Mouse (Mus musculus): ENCODE results near the gene Gclm. TPM values are rescaled to one million over a fixed set of nuclear protein-coding genes. Genes with fewer than 3 reads are reported as not detected.

Gclm gene
- polyA plus RNA-seq (2014; fragmentation: Nextera tagmentation; extraction: Ambion mirVana): 52.3 and 53.6 TPM in 2 replicates

DNA sequence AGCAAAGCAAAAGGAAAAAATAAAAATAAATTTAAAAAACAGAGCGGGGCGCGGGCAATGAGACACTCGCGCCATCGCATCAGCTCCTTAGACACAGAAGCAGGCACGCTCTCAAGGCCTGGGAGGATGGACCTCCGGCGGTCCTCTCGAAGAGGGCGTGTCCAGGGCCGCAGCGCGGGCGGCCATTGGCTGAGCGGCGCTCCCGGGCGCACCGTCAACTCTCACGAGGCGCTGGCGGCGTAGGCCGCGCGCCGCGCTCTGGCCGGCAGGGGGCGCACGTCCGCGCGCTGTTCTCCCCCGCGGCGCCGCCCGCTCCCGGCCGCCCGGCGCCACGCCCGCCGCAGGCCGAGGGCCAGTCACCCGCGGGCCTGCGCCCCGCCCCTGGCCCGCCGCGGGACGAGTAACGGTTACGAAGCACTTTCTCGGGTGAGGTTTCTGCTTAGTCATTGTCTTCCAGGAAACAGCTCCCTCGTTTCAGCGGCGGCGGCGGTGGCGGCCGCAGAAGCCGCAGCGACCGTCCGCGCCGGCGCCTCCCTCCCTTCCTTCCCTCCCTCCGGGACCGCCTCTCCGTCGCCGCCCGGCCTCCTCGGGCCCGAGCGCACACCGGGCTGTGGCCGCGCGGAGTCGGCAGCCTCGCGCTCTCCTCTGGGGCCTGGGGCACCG lies at the start of gene Gclm:
Gclm (plus strand) TSS at position 343 of the 663 bp plus-strand sequence.
- Histone ChIP-seq H3K27me3 (ENCODE audit: control insufficient read depth, insufficient read depth, low read length) (no peaks in the 10 kb centered on the region), H3K4me1 (replicated peaks; ENCODE audit: control insufficient read depth, insufficient read depth, low read length) (peaks cover 2% of the 10 kb centered on the region; the same call in 1 of the 2 replicates), H3K9me3 (ENCODE audit: control insufficient read depth, low read length) (no peaks in the 10 kb centered on the region), H3K9ac (ENCODE audit: low read depth, low read length) (peak within 1 kb of the TSS; percentile 88), H3K27ac (ENCODE audit: low read depth, low read length) (peak within 1 kb of the TSS; percentile 88), H3K4me2 (replicated peaks; ENCODE audit: low read depth, low read length) (peak within 1 kb of the TSS; percentile 77), H3K4me3 (ENCODE audit: low read depth, low read length) (peak within 1 kb of the TSS; percentile 84), H3K36me3 (ENCODE audit: control insufficient read depth, insufficient read depth, low read length) (no peaks in the 10 kb centered on the region)
- DNase-seq (ENCODE audit: low spot score): peak; percentile 98
- ATAC-seq (ENCODE audit: low FRiP score): peak; percentile 99
- WGBS: under 1% methylated on average over 63 of the region's 90 CpGs

DNA sequence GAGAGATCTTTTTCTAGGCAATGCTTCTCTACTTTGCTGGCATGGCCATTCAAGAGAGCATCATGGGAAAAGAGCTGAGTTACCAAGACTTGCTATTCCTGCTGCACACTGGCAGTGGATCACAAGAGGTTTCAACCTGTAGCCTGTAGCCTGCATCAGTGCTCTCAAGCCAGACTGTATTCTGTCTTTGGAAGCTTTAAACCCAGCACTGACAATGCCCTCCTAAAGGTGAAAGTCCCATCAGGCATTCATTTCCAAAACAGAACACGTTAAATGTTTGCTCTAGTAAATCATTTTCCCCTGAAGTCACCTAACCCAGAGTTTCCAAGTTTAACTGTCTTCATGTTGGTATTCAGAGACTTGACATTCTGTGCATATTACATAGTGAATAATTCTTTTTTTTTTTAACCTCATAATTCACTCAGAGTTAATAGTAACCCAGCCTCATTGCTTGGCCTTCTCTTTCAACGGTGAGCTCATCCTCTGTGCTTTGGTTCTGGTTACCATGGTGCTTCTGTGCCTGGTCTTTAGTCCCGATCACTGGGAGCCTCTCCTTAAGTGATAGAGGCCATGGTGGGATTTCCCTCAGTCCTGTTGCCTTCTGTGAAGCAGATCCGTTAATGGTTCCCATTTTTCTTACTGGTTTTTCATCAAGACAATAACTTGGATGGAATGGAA lies 48.6 kb upstream of the Gclm start:
- Histone ChIP-seq H3K4me3 (ENCODE audit: low read depth, low read length) (no peak overlapping the region), H3K27me3 (ENCODE audit: control insufficient read depth, insufficient read depth, low read length) (no peaks in the 10 kb centered on the region), H3K9me3 (ENCODE audit: control insufficient read depth, low read length) (no peaks in the 10 kb centered on the region), H3K9ac (ENCODE audit: low read depth, low read length) (no peak overlapping the region), H3K4me2 (replicated peaks; ENCODE audit: low read depth, low read length) (no peak overlapping the region), H3K27ac (ENCODE audit: low read depth, low read length) (no peak overlapping the region), H3K4me1 (replicated peaks; ENCODE audit: control insufficient read depth, insufficient read depth, low read length) (no peaks in the 10 kb centered on the region), H3K36me3 (ENCODE audit: control insufficient read depth, insufficient read depth, low read length) (no peaks in the 10 kb centered on the region)
- WGBS: 80% methylated on average over 4 of the region's 4 CpGs
- ATAC-seq (ENCODE audit: low FRiP score) (no peak), DNase-seq (ENCODE audit: low spot score) (no peak)

DNA sequence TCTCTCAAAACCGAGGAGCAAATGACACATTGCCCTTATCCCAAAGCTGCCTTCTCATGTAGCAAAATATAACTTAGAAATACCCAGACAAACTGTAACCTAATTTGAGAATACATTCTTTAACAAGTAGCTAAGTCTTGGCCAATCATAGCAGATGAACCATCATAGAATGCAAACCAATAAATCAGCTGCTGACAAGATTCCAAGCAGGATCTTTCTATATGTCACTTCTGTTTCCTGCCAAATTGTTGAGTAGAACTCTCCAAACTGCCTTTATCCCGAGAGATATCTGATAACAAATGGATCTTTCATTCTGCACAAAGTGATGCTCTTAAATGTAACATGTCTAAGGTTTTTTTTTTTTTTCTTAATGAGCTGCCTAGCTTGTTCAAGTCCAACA lies 46.8 kb upstream of the Gclm start:
- no peaks in the 10 kb centered on the region for H3K36me3 ChIP-seq (ENCODE audit: control insufficient read depth, insufficient read depth, low read length)
- no peak overlapping the region for H3K4me2 ChIP-seq (replicated peaks; ENCODE audit: low read depth, low read length)
- no peaks in the 10 kb centered on the region for H3K9me3 ChIP-seq (ENCODE audit: control insufficient read depth, low read length)
- H3K4me1 ChIP-seq (replicated peaks; ENCODE audit: control insufficient read depth, insufficient read depth, low read length): no peaks in the 10 kb centered on the region
- DNase-seq (ENCODE audit: low spot score) (no peak), ATAC-seq (ENCODE audit: low FRiP score) (no peak)
- H3K4me3 ChIP-seq (ENCODE audit: low read depth, low read length): no peak overlapping the region
- no peak overlapping the region for H3K9ac ChIP-seq (ENCODE audit: low read depth, low read length)
- 83% methylated on average over 2 of the region's 2 CpGs for WGBS
- no peaks in the 10 kb centered on the region for H3K27me3 ChIP-seq (ENCODE audit: control insufficient read depth, insufficient read depth, low read length)
- H3K27ac ChIP-seq (ENCODE audit: low read depth, low read length): no peak overlapping the region

DNA sequence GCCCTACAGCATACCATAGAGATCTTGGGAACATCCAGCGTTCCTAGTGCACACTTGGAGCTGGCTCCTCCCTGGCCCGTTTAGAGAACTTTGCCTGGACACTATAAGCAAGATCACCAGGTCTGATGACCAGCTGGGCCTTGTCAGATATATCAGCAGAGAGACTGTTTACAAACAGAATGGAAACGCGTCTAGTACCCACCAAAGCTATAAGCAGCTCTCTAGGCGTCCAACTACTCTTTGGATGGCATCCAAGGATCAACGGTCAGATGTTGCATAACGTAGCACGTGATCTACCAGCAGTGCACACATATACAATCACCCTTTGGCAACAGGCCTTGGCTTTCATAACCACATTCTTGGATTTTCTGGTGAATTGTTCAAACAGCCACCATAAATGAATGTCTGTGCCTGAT lies 46.4 kb upstream of the Gclm start:
- Histone ChIP-seq H3K27me3 (ENCODE audit: control insufficient read depth, insufficient read depth, low read length) (no peaks in the 10 kb centered on the region), H3K27ac (ENCODE audit: low read depth, low read length) (no peak overlapping the region), H3K9ac (ENCODE audit: low read depth, low read length) (no peak overlapping the region), H3K9me3 (ENCODE audit: control insufficient read depth, low read length) (no peaks in the 10 kb centered on the region), H3K4me1 (replicated peaks; ENCODE audit: control insufficient read depth, insufficient read depth, low read length) (no peaks in the 10 kb centered on the region), H3K4me2 (replicated peaks; ENCODE audit: low read depth, low read length) (no peak overlapping the region), H3K36me3 (ENCODE audit: control insufficient read depth, insufficient read depth, low read length) (no peaks in the 10 kb centered on the region), H3K4me3 (ENCODE audit: low read depth, low read length) (no peak overlapping the region)
- 93% methylated on average over 8 of the region's 8 CpGs for WGBS
- no peak for DNase-seq (ENCODE audit: low spot score)
- no peak for ATAC-seq (ENCODE audit: low FRiP score)

GRCm38 (mm10) chr3:122199600-122199999 lies 45.8 kb upstream of the Gclm start:
- H3K9me3 ChIP-seq (ENCODE audit: control insufficient read depth, low read length): no peaks in the 10 kb centered on the region
- no peak overlapping the region for H3K4me3 ChIP-seq (ENCODE audit: low read depth, low read length)
- no peaks in the 10 kb centered on the region for H3K27me3 ChIP-seq (ENCODE audit: control insufficient read depth, insufficient read depth, low read length)
- no peaks in the 10 kb centered on the region for H3K36me3 ChIP-seq (ENCODE audit: control insufficient read depth, insufficient read depth, low read length)
- ATAC-seq (ENCODE audit: low FRiP score): no peak
- no peaks in the 10 kb centered on the region for H3K4me1 ChIP-seq (replicated peaks; ENCODE audit: control insufficient read depth, insufficient read depth, low read length)
- WGBS: 78% methylated on average over 4 of the region's 4 CpGs
- DNase-seq (ENCODE audit: low spot score): no peak
- no peak overlapping the region for H3K27ac ChIP-seq (ENCODE audit: low read depth, low read length)
- H3K9ac ChIP-seq (ENCODE audit: low read depth, low read length): no peak overlapping the region
- no peak overlapping the region for H3K4me2 ChIP-seq (replicated peaks; ENCODE audit: low read depth, low read length)

- H3K27ac ChIP-seq (ENCODE audit: low read depth, low read length): no peak overlapping the region
- no peak overlapping the region for H3K4me2 ChIP-seq (replicated peaks; ENCODE audit: low read depth, low read length)
- H3K27me3 ChIP-seq (ENCODE audit: control insufficient read depth, insufficient read depth, low read length): no peaks in the 10 kb centered on the region
- H3K36me3 ChIP-seq (ENCODE audit: control insufficient read depth, insufficient read depth, low read length): no peaks in the 10 kb centered on the region
- no peak overlapping the region for H3K4me3 ChIP-seq (ENCODE audit: low read depth, low read length)
- H3K4me1 ChIP-seq (replicated peaks; ENCODE audit: control insufficient read depth, insufficient read depth, low read length): no peaks in the 10 kb centered on the region
- WGBS: 81% methylated on average over 5 of the region's 5 CpGs
- DNase-seq (ENCODE audit: low spot score): no peak
- no peak for ATAC-seq (ENCODE audit: low FRiP score)
- H3K9me3 ChIP-seq (ENCODE audit: control insufficient read depth, low read length): no peaks in the 10 kb centered on the region
- H3K9ac ChIP-seq (ENCODE audit: low read depth, low read length): no peak overlapping the region
Measured at GRCm38 (mm10) chr3:122200017-122200416, 45.3 kb upstream of the Gclm start.

DNA sequence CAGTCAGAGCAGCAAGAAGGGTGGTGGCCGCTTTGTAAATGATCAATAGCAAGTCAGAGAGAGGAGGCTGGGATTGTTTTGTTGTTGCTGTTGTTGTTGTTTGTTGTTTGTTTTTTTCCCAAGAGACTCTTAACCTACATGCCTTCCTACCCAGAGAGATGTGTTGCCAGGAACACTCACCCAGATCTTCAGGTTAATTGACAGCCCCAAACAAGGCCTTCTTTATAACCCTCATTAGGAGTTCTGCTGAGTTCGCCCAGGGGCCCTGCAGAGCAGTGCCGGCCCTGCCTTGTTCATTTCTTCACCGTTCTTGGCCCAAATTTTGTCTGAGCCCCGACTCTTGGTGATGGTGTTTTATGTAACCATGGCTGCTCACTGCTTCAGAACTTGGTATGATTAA lies 44.9 kb upstream of the Gclm start:
- no peaks in the 10 kb centered on the region for H3K36me3 ChIP-seq (ENCODE audit: control insufficient read depth, insufficient read depth, low read length)
- H3K4me2 ChIP-seq (replicated peaks; ENCODE audit: low read depth, low read length): no peak overlapping the region
- H3K4me1 ChIP-seq (replicated peaks; ENCODE audit: control insufficient read depth, insufficient read depth, low read length): no peaks in the 10 kb centered on the region
- H3K9me3 ChIP-seq (ENCODE audit: control insufficient read depth, low read length): no peaks in the 10 kb centered on the region
- H3K9ac ChIP-seq (ENCODE audit: low read depth, low read length): no peak overlapping the region
- no peaks in the 10 kb centered on the region for H3K27me3 ChIP-seq (ENCODE audit: control insufficient read depth, insufficient read depth, low read length)
- no peak for DNase-seq (ENCODE audit: low spot score)
- H3K4me3 ChIP-seq (ENCODE audit: low read depth, low read length): no peak overlapping the region
- no peak overlapping the region for H3K27ac ChIP-seq (ENCODE audit: low read depth, low read length)
- ATAC-seq (ENCODE audit: low FRiP score): no peak
- WGBS: 78% methylated on average over 5 of the region's 5 CpGs

DNA sequence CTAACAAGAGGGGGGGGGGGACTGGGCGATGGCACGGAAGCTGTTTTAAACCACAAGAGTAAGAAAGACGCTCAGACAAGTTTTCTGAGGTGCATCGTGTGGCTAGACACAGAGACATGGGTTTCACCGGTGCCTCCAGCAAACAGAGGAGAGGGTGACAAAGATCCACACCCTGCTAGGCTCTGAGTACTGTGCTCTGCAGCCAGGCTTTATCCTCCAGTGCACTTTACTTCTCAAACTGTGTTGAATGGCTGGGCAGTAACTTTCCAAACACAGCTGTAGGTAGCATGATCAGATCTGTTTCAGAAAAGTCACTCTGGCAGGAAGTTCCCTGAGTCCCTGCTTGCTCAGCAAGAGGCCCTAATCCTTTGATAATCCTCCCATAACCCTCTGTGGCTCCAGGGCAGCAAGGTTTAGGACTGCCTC lies 43.0 kb upstream of the Gclm start:
- Histone ChIP-seq H3K27me3 (ENCODE audit: control insufficient read depth, insufficient read depth, low read length) (no peaks in the 10 kb centered on the region), H3K9me3 (ENCODE audit: control insufficient read depth, low read length) (no peaks in the 10 kb centered on the region), H3K4me2 (replicated peaks; ENCODE audit: low read depth, low read length) (no peak overlapping the region), H3K9ac (ENCODE audit: low read depth, low read length) (no peak overlapping the region), H3K4me3 (ENCODE audit: low read depth, low read length) (no peak overlapping the region), H3K27ac (ENCODE audit: low read depth, low read length) (no peak overlapping the region), H3K36me3 (ENCODE audit: control insufficient read depth, insufficient read depth, low read length) (no peaks in the 10 kb centered on the region), H3K4me1 (replicated peaks; ENCODE audit: control insufficient read depth, insufficient read depth, low read length) (no peaks in the 10 kb centered on the region)
- no peak for ATAC-seq (ENCODE audit: low FRiP score)
- WGBS: 44% methylated on average over 5 of the region's 5 CpGs
- no peak for DNase-seq (ENCODE audit: low spot score)

Data from hindbrain, embryonic 11.5 days (tissue).